Mouse (Mus musculus) lung, embryonic 16.5 days (tissue): ENCODE data around the gene Arhgef19. TPM values are rescaled to one million over a fixed set of nuclear protein-coding genes. Genes with fewer than 3 reads are reported as not detected.

ENCODE experiments used
- ATAC-seq: fragments of 200-750 bp; cut with Nextera tagmentation; 2 replicates; pipeline ENCODE4 v1.8.0; 2017; ENCODE audit warnings: low read depth, mild to moderate bottlenecking, moderate library complexity
- H3K27ac ChIP-seq: fragments of 300-500 bp; sonication (generic); 2 replicates; pipeline ENCODE4 v1.5.1; 2014; ENCODE audit warnings: mild to moderate bottlenecking, control low read depth, low read length
- H3K27me3 ChIP-seq: fragments of 300-500 bp; sonication (generic); 2 replicates; pipeline ENCODE4 v1.6.1; 2014; ENCODE audit warnings: low read depth, low read length, mixed read lengths; ENCODE audit not compliant: control insufficient read depth, insufficient read depth
- H3K36me3 ChIP-seq: fragments of 300-500 bp; sonication (generic); 2 replicates; pipeline ENCODE4 v1.6.1; 2014; ENCODE audit warnings: low read length; ENCODE audit not compliant: control insufficient read depth, insufficient read depth
- H3K4me1 ChIP-seq: fragments of 300-500 bp; sonication (generic); replicated peaks from 2 replicates; pipeline ENCODE4 v1.6.1; 2014; ENCODE audit warnings: low read length, mixed read lengths; ENCODE audit not compliant: control insufficient read depth, insufficient read depth
- H3K4me2 ChIP-seq: fragments of 300-500 bp; sonication (generic); 2 replicates; pipeline ENCODE4 v1.6.1; 2014; ENCODE audit warnings: low read depth, low read length, control low read depth
- H3K4me3 ChIP-seq: fragments of 300-500 bp; sonication (generic); 2 replicates; pipeline ENCODE4 v1.5.1; 2014; ENCODE audit warnings: mild to moderate bottlenecking, low read length, control low read depth
- H3K9ac ChIP-seq: fragments of 300-500 bp; sonication (generic); 2 replicates; pipeline ENCODE4 v1.6.1; 2014; ENCODE audit warnings: low read length, control low read depth
- H3K9me3 ChIP-seq: fragments of 300-500 bp; sonication (generic); 2 replicates; pipeline ENCODE4 v1.6.1; 2016; ENCODE audit warnings: low read length; ENCODE audit not compliant: control insufficient read depth
- WGBS: fragments of 180-500 bp; shearing (Covaris S2); extraction: QIAGEN DNeasy Blood & Tissue Kit; methylation state at CpG from one replicate; pipeline ENCODE4 v1.1.7; 2014; 5-methylcytosine and 5-hydroxymethylcytosine counted together
- polyA plus RNA-seq: library from polyadenylated mRNA; unstranded; fragments of >200 nt; fragmentation: Nextera tagmentation; extraction: Ambion mirVana; gene quantifications from 2 replicates; pipeline ENCODE4 v1.2.1, GENCODE M21; 2015

The Arhgef19 gene
- polyA plus RNA-seq, 1 experiment from 2014 or later: 17.7 TPM

- no peak for ATAC-seq
- 51% methylated on average over 13 of the region's 13 CpGs for WGBS
- no peak overlapping the region for H3K27ac ChIP-seq
- H3K9me3 ChIP-seq: no peaks in the 10 kb centered on the region
- H3K36me3 ChIP-seq: no peaks in the 10 kb centered on the region
- peaks cover 2% of the 10 kb centered on the region; the same call in 1 of the 2 replicates for H3K27me3 ChIP-seq
- peaks cover 11% of the 10 kb centered on the region for H3K4me1 ChIP-seq
- no peak overlapping the region for H3K4me3 ChIP-seq
- H3K4me2 ChIP-seq: no peak overlapping the region
- no peak overlapping the region for H3K9ac ChIP-seq
These were observed 60.1 kb downstream of the Arhgef19 start for GRCm38 (mm10) chr4:141299356-141299755.

GRCm38 (mm10) chr4:141300196-141300595 lies 60.9 kb downstream of the Arhgef19 start:
- peaks cover 11% of the 10 kb centered on the region for H3K4me1 ChIP-seq
- ATAC-seq: no peak

GRCm38 (mm10) chr4:141301116-141301553 lies 61.8 kb downstream of the Arhgef19 start, which contains the start of gene Epha2:
Epha2 (plus strand) TSS chr4:141301240.
- Histone ChIP-seq H3K27ac (peak within 1 kb of the TSS; percentile 72), H3K36me3 (no peaks in the 10 kb centered on the region), H3K4me1 (peaks cover 12% of the 10 kb centered on the region), H3K4me2 (peak within 1 kb of the TSS; percentile 69), H3K9me3 (no peaks in the 10 kb centered on the region), H3K9ac (peak within 1 kb of the TSS; percentile 85), H3K4me3 (peak within 1 kb of the TSS; percentile 69), H3K27me3 (peaks cover 2% of the 10 kb centered on the region; the same call in 1 of the 2 replicates)
- ATAC-seq: peak; percentile 77
- WGBS: under 1% methylated on average over 35 of the region's 35 CpGs

More at GRCm38 (mm10) chr4:141300196-141300595, 60.9 kb downstream of the Arhgef19 start:
- Histone ChIP-seq H3K4me2 (no peak overlapping the region), H3K27me3 (peaks cover 2% of the 10 kb centered on the region; the same call in 1 of the 2 replicates), H3K36me3 (no peaks in the 10 kb centered on the region), H3K4me3 (no peak overlapping the region), H3K9me3 (no peaks in the 10 kb centered on the region), H3K27ac (no peak overlapping the region), H3K9ac (no peak overlapping the region)
- WGBS: 48% methylated on average over 4 of the region's 4 CpGs

GRCm38 (mm10) chr4:141301591-141302427 lies 62.5 kb downstream of the Arhgef19 start:
- Histone ChIP-seq H3K4me3 (peak overlapping the region; percentile 69), H3K4me1 (peaks cover 16% of the 10 kb centered on the region), H3K4me2 (peak overlapping the region; percentile 69), H3K36me3 (no peaks in the 10 kb centered on the region), H3K27me3 (peaks cover 2% of the 10 kb centered on the region; the same call in 1 of the 2 replicates), H3K9ac (peak overlapping the region; percentile 85), H3K27ac (peak overlapping the region; percentile 72), H3K9me3 (no peaks in the 10 kb centered on the region)
- under 1% methylated on average over 45 of the region's 51 CpGs for WGBS
- peak; percentile 59 for ATAC-seq

- H3K27ac ChIP-seq: peak overlapping the region; percentile 72
- no peak for ATAC-seq
- 15% methylated on average over 27 of the region's 27 CpGs for WGBS
- H3K9me3 ChIP-seq: no peaks in the 10 kb centered on the region
- H3K36me3 ChIP-seq: no peaks in the 10 kb centered on the region
- H3K27me3 ChIP-seq: peaks cover 2% of the 10 kb centered on the region; the same call in 1 of the 2 replicates
- H3K4me3 ChIP-seq: peak overlapping the region; percentile 69
- peak overlapping the region; percentile 85 for H3K9ac ChIP-seq
- peak overlapping the region; percentile 69 for H3K4me2 ChIP-seq
- H3K4me1 ChIP-seq: peaks cover 16% of the 10 kb centered on the region
These were observed 63.4 kb downstream of the Arhgef19 start for GRCm38 (mm10) chr4:141302428-141303401.

- H3K4me2 ChIP-seq: peak overlapping the region; percentile 69
- H3K4me1 ChIP-seq: peaks cover 16% of the 10 kb centered on the region
- WGBS: 34% methylated on average over 7 of the region's 7 CpGs
- no peaks in the 10 kb centered on the region for H3K9me3 ChIP-seq
- H3K36me3 ChIP-seq: peaks cover 2% of the 10 kb centered on the region; the same call in 1 of the 2 replicates
- 0 out of 2 replicates have a peak overlapping the region, but pooled peaks have one; percentile 5 for H3K27ac ChIP-seq
- H3K9ac ChIP-seq: peak overlapping the region; percentile 53
- ATAC-seq: no peak
- H3K27me3 ChIP-seq: peaks cover 2% of the 10 kb centered on the region; the same call in 1 of the 2 replicates
- H3K4me3 ChIP-seq: peak overlapping the region; percentile 69
These were observed 64.3 kb downstream of the Arhgef19 start for GRCm38 (mm10) chr4:141303402-141304222.

GRCm38 (mm10) chr4:141304223-141304611 lies 64.9 kb downstream of the Arhgef19 start:
- Histone ChIP-seq H3K9me3 (no peaks in the 10 kb centered on the region), H3K4me1 (peaks cover 16% of the 10 kb centered on the region), H3K4me2 (peak overlapping the region; percentile 69), H3K27ac (no peak overlapping the region), H3K4me3 (no peak overlapping the region; the same call in 1 of the 2 replicates), H3K36me3 (peaks cover 5% of the 10 kb centered on the region; the same call in 1 of the 2 replicates), H3K9ac (no peak overlapping the region), H3K27me3 (peaks cover 2% of the 10 kb centered on the region; the same call in 1 of the 2 replicates)
- WGBS: 57% methylated on average over 4 of the region's 4 CpGs
- no peak for ATAC-seq

- Histone ChIP-seq H3K4me2 (no peak overlapping the region), H3K27me3 (peaks cover 2% of the 10 kb centered on the region; the same call in 1 of the 2 replicates), H3K27ac (no peak overlapping the region), H3K9me3 (no peaks in the 10 kb centered on the region), H3K36me3 (peaks cover 5% of the 10 kb centered on the region; the same call in 1 of the 2 replicates), H3K9ac (0 out of 2 replicates have a peak overlapping the region, but pooled peaks have one; percentile 21), H3K4me3 (no peak overlapping the region), H3K4me1 (peaks cover 33% of the 10 kb centered on the region)
- ATAC-seq: no peak
- WGBS: 50% methylated on average over 8 of the region's 8 CpGs
These were observed 66.8 kb downstream of the Arhgef19 start for GRCm38 (mm10) chr4:141306057-141306456.
